Mouse (Mus musculus) limb, embryonic 11.5 days (tissue): Measurements from ENCODE around the gene Nfic. TPM values are rescaled to one million over a fixed set of nuclear protein-coding genes. Genes with fewer than 3 reads are reported as not detected.

Source experiments
- ATAC-seq: fragments of 200-750 bp; cut with Nextera tagmentation; 2 replicates; pipeline ENCODE4 v1.8.0; 2017; ENCODE audit warnings: low read depth; ENCODE audit not compliant: insufficient number of reproducible peaks, low FRiP score, low TSS enrichment
- DNase-seq: peaks from one replicate; pipeline ENCODE4 v3.0.0-alpha.2; 2015; ENCODE audit warnings: low spot score
- H3K27ac ChIP-seq: fragments of 300-500 bp; sonication (generic); replicated peaks from 2 replicates; pipeline ENCODE4 v1.5.1; 2014; ENCODE audit warnings: low read depth, mild to moderate bottlenecking, low read length
- H3K27me3 ChIP-seq: fragments of 300-500 bp; sonication (generic); 2 replicates; pipeline ENCODE4 v1.6.1; 2014; ENCODE audit warnings: mild to moderate bottlenecking, low read length, mixed read lengths; ENCODE audit not compliant: control insufficient read depth, insufficient read depth
- H3K36me3 ChIP-seq: fragments of 300-500 bp; sonication (generic); 2 replicates; pipeline ENCODE4 v1.6.1; 2014; ENCODE audit warnings: mild to moderate bottlenecking, low read length, moderate library complexity, mixed read lengths; ENCODE audit not compliant: control insufficient read depth, insufficient read depth
- H3K4me1 ChIP-seq: fragments of 300-500 bp; sonication (generic); 2 replicates; pipeline ENCODE4 v1.6.1; 2014; ENCODE audit warnings: low read length, mixed read lengths; ENCODE audit not compliant: control insufficient read depth, insufficient read depth
- H3K4me2 ChIP-seq: fragments of 300-500 bp; sonication (generic); 2 replicates; pipeline ENCODE4 v1.6.1; 2014; ENCODE audit warnings: low read depth, mild to moderate bottlenecking, moderate library complexity; ENCODE audit not compliant: severe bottlenecking
- H3K4me3 ChIP-seq: fragments of 300-500 bp; sonication (generic); 2 replicates; pipeline ENCODE4 v1.5.1; 2014; ENCODE audit warnings: low read depth, low read length
- H3K9ac ChIP-seq: fragments of 300-500 bp; sonication (generic); 2 replicates; pipeline ENCODE4 v1.6.1; 2014; ENCODE audit warnings: mild to moderate bottlenecking, low read length
- H3K9me3 ChIP-seq: fragments of 300-500 bp; sonication (generic); 2 replicates; pipeline ENCODE4 v1.6.1; 2016; ENCODE audit warnings: low read length; ENCODE audit not compliant: control insufficient read depth
- WGBS: fragments of 180-500 bp; shearing (Covaris S2); extraction: QIAGEN DNeasy Blood & Tissue Kit; methylation state at CpG from one replicate; pipeline ENCODE4 v1.1.7; 2014; 5-methylcytosine and 5-hydroxymethylcytosine counted together
- polyA plus RNA-seq: library from polyadenylated mRNA; unstranded; fragments of >200 nt; fragmentation: Nextera tagmentation; extraction: Ambion mirVana; gene quantifications from 2 replicates; pipeline ENCODE4 v1.2.1, GENCODE M21; 2014

Nfic gene
- polyA plus RNA-seq, 1 experiment from 2014 or later: 16.7 TPM

DNA sequence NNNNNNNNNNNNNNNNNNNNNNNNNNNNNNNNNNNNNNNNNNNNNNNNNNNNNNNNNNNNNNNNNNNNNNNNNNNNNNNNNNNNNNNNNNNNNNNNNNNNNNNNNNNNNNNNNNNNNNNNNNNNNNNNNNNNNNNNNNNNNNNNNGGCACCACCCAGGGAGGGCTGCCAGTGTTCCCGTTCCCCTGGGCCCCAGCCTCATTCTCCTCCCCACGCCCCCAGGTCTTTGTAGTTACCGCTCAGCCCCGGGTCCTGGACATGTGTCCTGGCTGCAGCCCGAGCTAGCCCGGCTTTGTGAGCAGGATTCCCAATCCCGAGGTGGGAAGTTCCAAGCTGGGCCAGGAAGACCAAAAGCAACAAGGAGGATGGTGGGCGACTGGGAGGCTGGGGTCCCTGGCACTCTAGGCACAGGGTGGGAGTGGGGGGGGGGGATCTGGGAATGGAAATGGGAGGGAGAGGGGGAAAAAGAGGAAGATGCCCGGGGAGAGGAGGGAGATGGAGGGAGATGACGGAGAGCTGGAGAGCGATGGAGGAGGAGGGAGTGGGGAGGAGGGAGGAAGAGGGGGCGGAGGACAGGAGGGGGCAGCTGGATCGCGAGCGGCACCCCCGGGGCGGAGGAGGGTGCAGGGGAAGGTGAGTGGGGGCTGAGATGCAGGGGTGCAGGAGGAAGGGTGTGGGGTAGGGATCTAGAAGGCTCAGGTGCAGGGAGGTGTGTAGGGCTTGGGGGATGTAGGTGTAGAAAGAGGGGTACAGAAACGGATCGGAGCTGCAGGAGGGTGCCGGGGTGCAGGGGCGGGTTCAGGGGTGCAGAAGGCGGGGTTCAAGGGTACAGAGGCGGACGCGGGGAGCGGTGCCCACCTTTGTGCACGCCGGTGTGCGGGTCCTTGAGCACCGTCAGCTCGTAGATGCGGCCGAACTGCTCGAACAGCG lies 26.4 kb upstream of the Nfic start:
- no peaks in the 10 kb centered on the region for H3K9me3 ChIP-seq
- no peak for ATAC-seq
- DNase-seq: no peak
- H3K4me3 ChIP-seq: peak overlapping the region; percentile 28
- no peaks in the 10 kb centered on the region for H3K4me1 ChIP-seq
- H3K4me2 ChIP-seq: peak overlapping the region; percentile 67
- H3K36me3 ChIP-seq: peaks cover 3% of the 10 kb centered on the region; the same call in 1 of the 2 replicates
- no peak overlapping the region for H3K27ac ChIP-seq
- peaks cover 26% of the 10 kb centered on the region for H3K27me3 ChIP-seq
- peak overlapping the region; percentile 47; the same call in 1 of the 2 replicates for H3K9ac ChIP-seq
- 4% methylated on average over 34 of the region's 35 CpGs for WGBS

DNA sequence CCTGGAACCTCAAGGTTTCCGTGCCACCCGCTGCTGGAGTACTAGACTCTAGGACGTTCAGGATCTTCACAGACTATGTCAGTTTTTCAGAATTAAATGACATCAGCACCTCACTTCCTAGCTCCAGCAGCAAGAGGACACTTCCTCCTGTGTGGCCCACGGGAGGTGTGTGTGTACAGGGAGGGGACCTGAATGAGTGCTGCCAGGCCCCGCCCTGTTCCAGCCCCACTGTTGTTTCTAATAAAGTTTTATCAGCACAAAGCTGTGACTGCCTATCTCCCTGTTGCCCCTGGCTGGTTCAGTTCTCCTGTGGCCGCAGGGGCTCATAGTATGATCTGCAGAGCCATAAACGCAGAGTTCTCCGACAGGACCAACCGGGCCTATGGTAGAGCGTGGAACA lies 19.0 kb upstream of the Nfic start:
- no peak for DNase-seq
- H3K27me3 ChIP-seq: peaks cover 48% of the 10 kb centered on the region
- no peak for ATAC-seq
- no peak overlapping the region for H3K27ac ChIP-seq
- no peaks in the 10 kb centered on the region for H3K36me3 ChIP-seq
- no peak overlapping the region for H3K9ac ChIP-seq
- no peak overlapping the region for H3K4me3 ChIP-seq
- H3K4me2 ChIP-seq: no peak overlapping the region
- H3K9me3 ChIP-seq: no peaks in the 10 kb centered on the region
- WGBS: 78% methylated on average over 10 of the region's 10 CpGs
- 0 out of 2 replicates have a peak, but pooled peaks cover 3% of the 10 kb centered on the region for H3K4me1 ChIP-seq

DNA sequence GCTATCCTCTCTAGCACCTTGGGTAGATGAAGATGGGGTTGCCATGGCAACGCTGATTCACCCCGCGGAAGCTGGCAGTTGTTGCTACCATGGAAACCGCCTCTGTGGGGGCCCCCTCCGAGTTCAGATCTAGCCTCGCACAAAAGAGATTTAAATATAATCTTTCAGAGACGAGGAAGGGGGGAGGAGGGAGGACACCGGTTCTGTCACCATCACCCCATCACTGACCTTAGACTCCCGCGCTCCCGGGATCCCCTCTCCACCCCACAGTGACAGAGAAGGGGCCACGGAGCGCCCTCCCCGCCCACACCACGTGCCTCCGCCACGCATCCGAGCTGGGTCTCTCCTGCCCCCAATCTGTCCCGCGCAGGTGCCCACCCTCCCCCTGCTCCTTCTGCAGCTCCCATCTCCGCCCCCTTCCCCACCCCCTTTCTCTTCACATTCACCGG lies 17.6 kb upstream of the Nfic start:
- Histone ChIP-seq H3K27me3 (peaks cover 48% of the 10 kb centered on the region), H3K4me2 (no peak overlapping the region), H3K4me3 (no peak overlapping the region), H3K27ac (no peak overlapping the region), H3K9me3 (no peaks in the 10 kb centered on the region), H3K36me3 (no peaks in the 10 kb centered on the region), H3K4me1 (0 out of 2 replicates have a peak, but pooled peaks cover 3% of the 10 kb centered on the region), H3K9ac (no peak overlapping the region)
- DNase-seq: no peak
- no peak for ATAC-seq
- WGBS: under 1% methylated on average over 22 of the region's 22 CpGs

DNA sequence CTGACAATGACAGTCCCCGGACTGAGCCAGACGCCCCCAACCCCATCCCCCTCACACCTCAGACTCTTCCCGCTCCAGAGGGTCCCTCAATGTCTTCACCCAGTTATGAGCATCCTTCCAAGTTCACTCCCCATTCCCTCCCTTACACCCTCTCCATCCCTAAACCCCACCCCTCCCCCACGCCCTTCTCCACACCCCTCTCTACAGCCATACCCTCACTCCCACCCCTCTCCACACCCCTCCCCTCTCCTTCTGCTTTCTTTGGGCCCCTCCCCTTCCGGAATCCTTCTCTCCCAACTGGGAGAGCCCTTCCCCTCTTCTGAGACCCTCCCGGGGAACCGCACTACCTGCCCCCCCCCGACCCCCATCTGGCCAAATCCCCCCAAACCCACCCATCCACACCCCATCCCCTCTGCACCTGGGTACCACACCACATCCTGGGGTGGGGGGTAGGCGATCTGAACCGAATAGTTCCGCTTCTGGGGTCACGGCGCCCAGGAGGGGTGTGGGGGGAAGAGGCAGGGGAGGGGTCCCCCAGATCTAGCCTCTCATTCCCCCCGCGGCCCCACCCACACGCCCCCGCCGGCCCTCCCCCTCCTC lies 17.1 kb upstream of the Nfic start:
- DNase-seq (no peak), ATAC-seq (no peak)
- Histone ChIP-seq H3K27me3 (peaks cover 48% of the 10 kb centered on the region), H3K9me3 (no peaks in the 10 kb centered on the region), H3K27ac (no peak overlapping the region), H3K9ac (no peak overlapping the region), H3K4me2 (no peak overlapping the region), H3K4me1 (0 out of 2 replicates have a peak, but pooled peaks cover 3% of the 10 kb centered on the region), H3K4me3 (no peak overlapping the region), H3K36me3 (no peaks in the 10 kb centered on the region)
- WGBS: 4% methylated on average over 18 of the region's 18 CpGs

DNA sequence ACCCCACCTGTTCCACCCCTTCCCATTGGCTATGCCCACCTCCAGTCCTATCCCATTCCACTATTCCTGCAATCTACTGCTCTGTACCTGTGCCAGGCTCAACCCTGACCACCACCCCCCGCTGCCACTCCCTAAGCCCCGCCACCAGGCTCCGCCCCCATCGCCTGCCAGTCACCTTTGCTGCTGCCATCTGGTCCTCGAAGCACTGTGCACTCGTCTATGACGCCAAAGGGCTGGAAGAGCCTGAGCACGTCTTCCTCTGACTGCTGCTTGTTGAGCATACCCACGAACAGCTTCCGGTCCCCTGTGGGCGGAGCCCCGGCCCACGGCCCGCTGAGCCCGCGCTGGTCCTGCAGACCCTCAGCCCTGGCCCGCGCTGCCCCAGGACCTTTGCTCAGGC lies 15.0 kb upstream of the Nfic start:
- 43% methylated on average over 18 of the region's 18 CpGs for WGBS
- no peak overlapping the region for H3K4me2 ChIP-seq
- ATAC-seq (no peak), DNase-seq (no peak)
- no peak overlapping the region for H3K9ac ChIP-seq
- H3K9me3 ChIP-seq: no peaks in the 10 kb centered on the region
- no peak overlapping the region for H3K4me3 ChIP-seq
- peaks cover 55% of the 10 kb centered on the region for H3K27me3 ChIP-seq
- no peaks in the 10 kb centered on the region for H3K36me3 ChIP-seq
- no peak overlapping the region for H3K27ac ChIP-seq
- H3K4me1 ChIP-seq: 0 out of 2 replicates have a peak, but pooled peaks cover 3% of the 10 kb centered on the region

DNA sequence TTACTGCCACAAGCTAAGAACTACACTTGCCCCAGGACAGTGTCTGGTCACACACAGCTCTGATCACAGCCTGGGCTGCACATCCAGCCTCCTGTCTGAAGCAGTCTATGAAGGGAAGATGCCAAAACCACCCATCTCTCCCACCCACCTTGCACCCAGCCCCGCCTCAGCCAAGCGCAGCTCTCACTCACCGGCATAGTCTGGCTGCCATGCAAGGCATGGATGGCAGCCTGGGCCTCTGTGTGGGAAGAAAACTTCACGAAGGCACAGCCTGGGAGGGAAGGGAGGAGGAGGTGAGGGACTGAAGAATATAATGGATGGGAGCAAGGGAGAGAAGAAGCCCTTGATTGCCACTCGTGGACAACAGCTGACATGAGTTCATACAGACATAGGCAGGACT lies 13.8 kb upstream of the Nfic start:
- Histone ChIP-seq H3K9me3 (no peaks in the 10 kb centered on the region), H3K36me3 (no peaks in the 10 kb centered on the region), H3K4me1 (0 out of 2 replicates have a peak, but pooled peaks cover 3% of the 10 kb centered on the region), H3K9ac (no peak overlapping the region), H3K4me2 (no peak overlapping the region), H3K27ac (no peak overlapping the region), H3K27me3 (peaks cover 60% of the 10 kb centered on the region), H3K4me3 (no peak overlapping the region)
- ATAC-seq (no peak), DNase-seq (no peak)
- WGBS: 88% methylated on average over 5 of the region's 5 CpGs

DNA sequence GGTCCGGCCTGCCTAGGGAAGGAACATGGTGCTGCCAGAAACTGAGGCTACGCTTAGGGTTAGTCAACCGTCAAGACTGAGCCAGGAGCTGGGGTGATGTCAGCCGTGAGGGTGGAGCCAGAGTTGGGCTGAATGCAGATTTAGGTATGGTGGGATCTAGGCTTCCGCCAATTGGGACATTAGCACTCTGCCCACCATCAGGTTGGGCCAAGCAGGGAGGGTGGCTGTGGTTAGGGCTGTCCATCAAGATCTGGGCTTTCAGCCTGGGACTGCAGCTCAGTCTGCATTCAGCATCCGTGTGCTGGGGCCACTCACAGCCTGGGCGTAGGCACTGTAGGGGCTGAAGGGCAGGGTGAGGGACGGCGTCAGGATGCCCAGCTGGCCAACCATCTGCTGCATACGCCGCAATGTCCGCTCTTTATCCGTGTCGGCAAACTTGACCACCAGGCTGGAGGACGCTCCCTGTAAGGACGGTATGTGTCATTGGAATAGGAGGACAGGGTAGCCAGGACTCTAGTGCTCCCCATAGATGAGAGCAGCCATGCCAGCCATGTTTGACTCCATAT lies 12.3 kb upstream of the Nfic start:
- Histone ChIP-seq H3K4me3 (no peak overlapping the region), H3K4me1 (0 out of 2 replicates have a peak, but pooled peaks cover 3% of the 10 kb centered on the region), H3K36me3 (no peaks in the 10 kb centered on the region), H3K27ac (no peak overlapping the region), H3K4me2 (no peak overlapping the region), H3K9me3 (no peaks in the 10 kb centered on the region), H3K9ac (no peak overlapping the region), H3K27me3 (peaks cover 60% of the 10 kb centered on the region)
- WGBS: 86% methylated on average over 16 of the region's 16 CpGs
- DNase-seq: no peak
- ATAC-seq: no peak

DNA sequence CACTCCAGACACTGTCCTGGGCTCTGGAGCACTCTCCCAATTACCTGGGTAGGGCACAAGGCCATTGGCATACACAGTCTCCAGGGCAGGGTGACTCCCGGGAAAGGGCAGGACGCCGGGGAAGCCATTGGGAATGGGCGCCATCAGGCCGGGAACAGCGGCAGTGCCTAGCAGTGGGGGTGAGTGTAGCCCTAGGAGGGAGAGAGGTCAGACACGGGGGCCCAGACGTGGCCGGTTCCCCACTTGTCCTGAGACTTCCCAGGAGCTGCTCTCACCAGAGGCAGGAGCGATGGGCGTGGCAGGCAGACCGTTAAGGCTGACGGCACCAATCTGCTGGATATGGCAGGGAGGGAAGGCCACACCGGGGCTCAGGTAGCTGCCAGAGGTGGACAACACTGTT lies 11.4 kb upstream of the Nfic start:
- ATAC-seq: no peak
- Histone ChIP-seq H3K4me2 (no peak overlapping the region), H3K4me1 (0 out of 2 replicates have a peak, but pooled peaks cover under 1% of the 10 kb centered on the region), H3K4me3 (no peak overlapping the region), H3K36me3 (no peaks in the 10 kb centered on the region), H3K9me3 (no peaks in the 10 kb centered on the region), H3K27me3 (peaks cover 61% of the 10 kb centered on the region), H3K9ac (no peak overlapping the region), H3K27ac (no peak overlapping the region)
- DNase-seq: no peak
- 51% methylated on average over 14 of the region's 14 CpGs for WGBS
